Mouse (Mus musculus) left cerebral cortex, adult 2 months (tissue): ENCODE data around the gene Arl15. TPM values are rescaled to one million over a fixed set of nuclear protein-coding genes. Genes with fewer than 3 reads are reported as not detected.

Experiments
- DNase-seq, 2 experiments: peaks; one replicate each; pipeline ENCODE4 v3.0.0; 2021 to 2022; ENCODE audit warnings: low spot score in 2 of 2, mixed read lengths in 1 of 2; ENCODE audit errors: extremely low spot score in 1 of 2
- H3K27ac ChIP-seq: fragments of 200-600 bp; 2 replicates; pipeline ENCODE4 v1.8.1; 2022
- H3K4me3 ChIP-seq: fragments of 200-600 bp; 2 replicates; pipeline ENCODE4 v1.8.1; 2022
- CTCF ChIP-seq: fragments of 200-600 bp; IDR thresholded peaks from 2 replicates; pipeline ENCODE4 v1.8.1; 2022; ENCODE audit warnings: antibody characterized with exemption, mild to moderate bottlenecking, moderate library complexity
- intact Hi-C: fragments of 180-260 bp; cut with DNase I; formaldehyde crosslinking; loops from one replicate; pipeline ENCODE4 v1.15.1; 2025
- total RNA-seq, 2 experiments: library from RNA; stranded (reverse); gene quantifications; 2 replicates each; pipeline ENCODE4 v1.2.3; 2021

Gene Arl15
- total RNA-seq, 2 experiments from 2014 or later, result 34.2 to 35.5 TPM

- Histone ChIP-seq H3K4me3 (no peak overlapping the region), H3K27ac (no peak overlapping the region)
- TF ChIP-seq CTCF, result no peak
- intact Hi-C loops, result no loop called here
- no peak for DNase-seq
Measured at GRCm38 (mm10) chr13:114200545-114200944, 406.2 kb downstream of the Arl15 start.

GRCm38 (mm10) chr13:114202806-114203570 lies 408.7 kb downstream of the Arl15 start:
- Histone ChIP-seq H3K27ac (no peak overlapping the region), H3K4me3 (no peak overlapping the region)
- intact Hi-C loops, result no loop called here
- no peak for TF ChIP-seq CTCF
- DNase-seq, result no peak

Other genes with a start within 250 kb of the Arl15 start
- 10 to 100 TPM; 22.6 to 22.8 TPM for gene Snx18, start 175.9 kb upstream of the Arl15 start, total RNA-seq
- gene Hspb3, start 130.8 kb upstream of the Arl15 start, total RNA-seq, result 1 to 10 TPM; 6.6 to 8.1 TPM